Mouse (Mus musculus) liver, embryonic 11.5 days (tissue): Measurements from ENCODE around the gene A130010J15Rik. TPM values are rescaled to one million over a fixed set of nuclear protein-coding genes. Genes with fewer than 3 reads are reported as not detected.

Experiments
- ATAC-seq: fragments of 200-750 bp; cut with Nextera tagmentation; replicated peaks from 2 replicates; pipeline ENCODE4 v1.8.0; 2017; ENCODE audit warnings: moderate number of reproducible peaks, mild to moderate bottlenecking, moderate TSS enrichment, moderate library complexity; ENCODE audit not compliant: low FRiP score
- DNase-seq: peaks from one replicate; pipeline ENCODE4 v3.0.0-alpha.2; 2017; ENCODE audit warnings: low spot score
- H3K27ac ChIP-seq: fragments of 300-500 bp; sonication (generic); 2 replicates; pipeline ENCODE4 v1.5.1; 2014; ENCODE audit warnings: mild to moderate bottlenecking, low read depth, low read length, control low read depth
- H3K27me3 ChIP-seq: fragments of 300-500 bp; sonication (generic); replicated peaks from 2 replicates; pipeline ENCODE4 v1.6.1; 2014; ENCODE audit warnings: low read length, mixed read lengths; ENCODE audit not compliant: control insufficient read depth, insufficient read depth
- H3K36me3 ChIP-seq: fragments of 300-500 bp; sonication (generic); 2 replicates; pipeline ENCODE4 v1.6.1; 2014; ENCODE audit warnings: mild to moderate bottlenecking, low read length, moderate library complexity, mixed read lengths; ENCODE audit not compliant: control insufficient read depth, insufficient read depth
- H3K4me1 ChIP-seq: fragments of 300-500 bp; sonication (generic); replicated peaks from 2 replicates; pipeline ENCODE4 v1.6.1; 2014; ENCODE audit warnings: low read length, mixed read lengths; ENCODE audit not compliant: control insufficient read depth, insufficient read depth
- H3K4me2 ChIP-seq: fragments of 300-500 bp; sonication (generic); 2 replicates; pipeline ENCODE4 v1.6.1; 2014; ENCODE audit warnings: mild to moderate bottlenecking, control low read depth, moderate library complexity
- H3K4me3 ChIP-seq: fragments of 300-500 bp; sonication (generic); 2 replicates; pipeline ENCODE4 v1.5.1; 2014; ENCODE audit warnings: low read depth, low read length, control low read depth
- H3K9ac ChIP-seq: fragments of 300-500 bp; sonication (generic); 2 replicates; pipeline ENCODE4 v1.6.1; 2014; ENCODE audit warnings: low read depth, low read length, control low read depth
- H3K9me3 ChIP-seq: fragments of 300-500 bp; sonication (generic); 2 replicates; pipeline ENCODE4 v1.6.1; 2016; ENCODE audit warnings: low read length, inconsistent platforms, mixed read lengths; ENCODE audit not compliant: control insufficient read depth
- WGBS: fragments of 180-500 bp; shearing (Covaris S2); extraction: QIAGEN DNeasy Blood & Tissue Kit; methylation state at CpG from one replicate; pipeline ENCODE4 v1.1.7; 2014; 5-methylcytosine and 5-hydroxymethylcytosine counted together
- polyA plus RNA-seq: library from polyadenylated mRNA; unstranded; fragments of >200 nt; fragmentation: Nextera tagmentation; extraction: Ambion mirVana; gene quantifications from 2 replicates; pipeline ENCODE4 v1.2.1, GENCODE M21; 2014

A130010J15Rik gene
- polyA plus RNA-seq, 1 experiment from 2014 or later, result 11.1 TPM

- no peak for ATAC-seq
- Histone ChIP-seq H3K27me3 (no peaks in the 10 kb centered on the region), H3K4me2 (no peak overlapping the region), H3K4me1 (no peaks in the 10 kb centered on the region), H3K9me3 (no peaks in the 10 kb centered on the region), H3K4me3 (no peak overlapping the region), H3K36me3 (no peaks in the 10 kb centered on the region), H3K9ac (no peak overlapping the region), H3K27ac (no peak overlapping the region)
- no peak for DNase-seq
- WGBS, result 73% methylated on average over 3 of the region's 3 CpGs
Measured at GRCm38 (mm10) chr1:193216000-193216399, 48.2 kb downstream of the A130010J15Rik start.

- Histone ChIP-seq H3K27ac (no peak overlapping the region), H3K4me2 (no peak overlapping the region), H3K4me1 (no peaks in the 10 kb centered on the region), H3K9me3 (no peaks in the 10 kb centered on the region), H3K4me3 (no peak overlapping the region), H3K36me3 (no peaks in the 10 kb centered on the region), H3K9ac (no peak overlapping the region), H3K27me3 (no peaks in the 10 kb centered on the region)
- DNase-seq (no peak), ATAC-seq (no peak)
- WGBS, result 63% methylated on average over 5 of the region's 5 CpGs
Measured at GRCm38 (mm10) chr1:193220408-193220807, 52.6 kb downstream of the A130010J15Rik start.

GRCm38 (mm10) chr1:193225531-193225930 is 57.7 kb downstream of the A130010J15Rik start:
- Histone ChIP-seq H3K9me3 (no peaks in the 10 kb centered on the region), H3K9ac (no peak overlapping the region), H3K4me3 (no peak overlapping the region), H3K27me3 (no peaks in the 10 kb centered on the region), H3K36me3 (no peaks in the 10 kb centered on the region), H3K4me1 (no peaks in the 10 kb centered on the region), H3K4me2 (no peak overlapping the region), H3K27ac (no peak overlapping the region)
- 65% methylated on average over 3 of the region's 3 CpGs for WGBS
- ATAC-seq (no peak), DNase-seq (no peak)

- no peak overlapping the region for H3K27ac ChIP-seq
- H3K9ac ChIP-seq, result no peak overlapping the region
- no peak overlapping the region for H3K4me2 ChIP-seq
- ATAC-seq (no peak), DNase-seq (no peak)
- H3K9me3 ChIP-seq, result no peaks in the 10 kb centered on the region
- H3K36me3 ChIP-seq, result no peaks in the 10 kb centered on the region
- H3K27me3 ChIP-seq, result no peaks in the 10 kb centered on the region
- no peak overlapping the region for H3K4me3 ChIP-seq
- H3K4me1 ChIP-seq, result no peaks in the 10 kb centered on the region
- 80% methylated on average over 4 of the region's 4 CpGs for WGBS
Measured at GRCm38 (mm10) chr1:193226114-193226513, 58.3 kb downstream of the A130010J15Rik start.

DNA sequence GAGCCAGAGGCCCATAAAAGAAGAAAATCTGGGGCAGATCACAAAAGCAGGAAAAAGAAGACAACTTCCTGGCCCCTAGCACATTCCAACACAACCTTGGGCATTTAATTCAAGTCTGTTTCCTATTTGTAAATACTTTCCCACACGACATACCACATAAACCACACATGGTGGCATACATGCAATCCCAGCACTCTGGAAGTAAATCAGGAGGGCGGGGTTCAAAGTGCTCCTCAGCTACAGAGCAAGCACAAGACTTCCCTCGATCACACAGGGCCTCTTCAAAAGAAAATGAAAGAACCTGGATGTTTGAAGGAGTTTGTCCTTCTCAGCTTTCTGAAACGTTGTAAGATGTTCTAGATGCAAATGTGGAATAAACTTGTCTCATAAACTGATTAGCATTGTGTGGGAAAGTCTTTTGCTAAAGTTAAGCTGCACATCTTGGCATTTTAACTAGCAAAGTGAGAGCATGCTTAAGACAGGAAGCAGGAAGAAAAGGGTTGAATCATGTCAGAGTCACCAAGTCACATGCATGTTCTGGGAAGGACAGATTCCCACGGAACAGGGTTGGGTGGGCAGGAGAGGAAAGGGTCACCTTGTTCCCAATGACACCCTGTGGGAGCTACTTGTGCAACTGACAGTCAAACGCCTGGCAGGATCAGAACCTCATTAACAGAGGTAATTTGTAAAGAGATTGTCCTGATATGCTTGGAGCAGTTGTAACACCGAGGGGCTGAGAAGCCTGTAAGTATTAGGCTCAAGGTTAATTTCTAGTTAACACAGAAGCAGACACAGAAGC is 59.1 kb downstream of the A130010J15Rik start:
- no peak for DNase-seq
- Histone ChIP-seq H3K36me3 (no peaks in the 10 kb centered on the region), H3K27me3 (no peaks in the 10 kb centered on the region), H3K9me3 (no peaks in the 10 kb centered on the region), H3K27ac (no peak overlapping the region), H3K4me3 (no peak overlapping the region), H3K4me1 (no peaks in the 10 kb centered on the region), H3K4me2 (no peak overlapping the region), H3K9ac (no peak overlapping the region)
- ATAC-seq, result no peak
- 43% methylated on average over 7 of the region's 7 CpGs for WGBS

Other genes with a start within 250 kb of the A130010J15Rik start
- gene Syt14, start 132.3 kb upstream of the A130010J15Rik start, polyA plus RNA-seq, result 2.3 TPM in 2 replicates
- gene Diexf, start 37.8 kb upstream of the A130010J15Rik start, polyA plus RNA-seq, result 9.3 and 10.7 TPM in 2 replicates
- gene Irf6, start 14.9 kb upstream of the A130010J15Rik start, polyA plus RNA-seq, result 4.1 and 5.2 TPM in 2 replicates
- 8.5 and 9.2 TPM in 2 replicates for gene Traf3ip3, start 33.7 kb downstream of the A130010J15Rik start, polyA plus RNA-seq
- 0.15 and 0.48 TPM in 2 replicates for gene Lamb3, start 39.7 kb downstream of the A130010J15Rik start, polyA plus RNA-seq
- gene Hsd11b1, start 96.0 kb downstream of the A130010J15Rik start, polyA plus RNA-seq, result 1.1 and 1.8 TPM in 2 replicates
- gene G0s2, start 105.2 kb downstream of the A130010J15Rik start, polyA plus RNA-seq, result 33.2 and 33.3 TPM in 2 replicates
- 3.3 TPM in 2 replicates for gene Camk1g, start 202.3 kb downstream of the A130010J15Rik start, polyA plus RNA-seq